Mouse (Mus musculus) megakaryocyte progenitor cell, adult 5-6 weeks (primary cell): ENCODE results near the gene Fank1. TPM values are rescaled to one million over a fixed set of nuclear protein-coding genes. Genes with fewer than 3 reads are reported as not detected.

ENCODE experiments used
- ATAC-seq: replicated peaks from 2 replicates; pipeline ENCODE4 v1.8.0; 2016; ENCODE audit warnings: mild to moderate bottlenecking, moderate TSS enrichment, inconsistent platforms; ENCODE audit not compliant: poor library complexity
- total RNA-seq, 2 experiments: library from RNA; stranded (forward) in 1 of 2; stranded (reverse) in 1 of 2; fragments of 157-497, 149-512 nt in 1 of 2; fragments of 200-1000 nt in 1 of 2; gene quantifications; 2 replicates each; pipeline versions ENCODE4 v1.2.3 to v1.2.4; 2015 to 2017

The Fank1 gene
- total RNA-seq (2015): not detected in 2 replicates
- total RNA-seq (2017): not detected in 2 replicates

DNA sequence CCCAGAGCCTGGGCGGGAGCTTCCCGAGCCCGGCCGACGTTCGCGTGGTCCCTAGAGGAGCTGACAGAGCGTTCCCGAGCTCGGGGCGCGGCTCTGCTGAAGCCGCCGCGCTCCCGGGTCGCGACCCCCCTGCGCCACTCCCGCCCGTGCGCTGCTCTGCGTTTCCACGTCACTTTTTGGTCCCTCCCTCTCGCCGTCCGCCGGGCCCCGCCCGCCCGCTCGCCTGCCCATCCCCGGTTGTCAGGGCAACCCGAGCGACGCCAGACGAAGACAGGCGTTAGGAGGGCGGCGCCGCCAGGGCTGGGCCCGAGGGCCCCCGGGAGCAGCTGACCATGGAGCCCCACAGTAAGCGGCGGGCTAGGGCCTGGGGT is at the start of gene Fank1:
Fank1 (plus strand) TSS at position 236 of the 371 bp plus-strand sequence.
- ATAC-seq: peak; percentile 92

DNA sequence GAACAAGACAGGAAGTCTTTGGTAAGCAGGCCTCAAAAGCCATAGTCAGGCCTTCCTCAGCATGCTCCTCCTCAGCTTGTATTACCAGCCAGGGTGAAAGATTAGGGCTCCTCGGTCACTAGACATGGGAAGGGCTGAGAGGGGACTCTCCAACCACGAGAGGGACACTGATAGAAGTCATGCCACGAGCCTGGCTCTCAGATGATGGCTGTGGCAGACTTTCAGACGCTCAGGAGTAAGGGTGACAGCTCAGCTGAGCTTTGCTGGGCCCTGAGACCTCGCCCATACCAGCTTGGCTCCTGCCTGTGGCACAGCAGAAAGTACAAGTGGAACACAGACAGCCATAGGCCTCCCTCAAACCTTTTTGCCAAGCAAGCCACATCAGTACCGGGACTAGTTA is 49.6 kb upstream of the Fank1 start:
- ATAC-seq: no peak

DNA sequence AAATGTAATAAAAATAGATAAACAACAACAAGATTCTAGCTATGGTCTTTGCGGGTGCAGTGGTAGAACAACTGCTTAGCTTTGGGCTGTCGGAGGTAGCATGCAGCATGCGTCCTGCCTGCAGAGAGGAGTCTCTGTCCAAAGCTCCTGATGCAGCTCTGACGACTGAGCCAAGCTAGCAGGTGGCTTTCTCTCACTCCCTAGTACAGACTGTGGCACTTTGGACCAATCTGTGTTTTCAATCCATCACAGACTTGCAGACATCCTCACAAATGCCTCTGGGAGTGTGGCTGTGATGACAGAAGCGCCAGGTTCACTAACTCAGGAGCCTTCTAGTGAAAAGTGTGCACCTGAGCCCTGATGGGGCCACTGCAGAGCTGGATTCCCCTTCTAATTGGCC is 47.3 kb upstream of the Fank1 start:
- ATAC-seq: no peak

DNA sequence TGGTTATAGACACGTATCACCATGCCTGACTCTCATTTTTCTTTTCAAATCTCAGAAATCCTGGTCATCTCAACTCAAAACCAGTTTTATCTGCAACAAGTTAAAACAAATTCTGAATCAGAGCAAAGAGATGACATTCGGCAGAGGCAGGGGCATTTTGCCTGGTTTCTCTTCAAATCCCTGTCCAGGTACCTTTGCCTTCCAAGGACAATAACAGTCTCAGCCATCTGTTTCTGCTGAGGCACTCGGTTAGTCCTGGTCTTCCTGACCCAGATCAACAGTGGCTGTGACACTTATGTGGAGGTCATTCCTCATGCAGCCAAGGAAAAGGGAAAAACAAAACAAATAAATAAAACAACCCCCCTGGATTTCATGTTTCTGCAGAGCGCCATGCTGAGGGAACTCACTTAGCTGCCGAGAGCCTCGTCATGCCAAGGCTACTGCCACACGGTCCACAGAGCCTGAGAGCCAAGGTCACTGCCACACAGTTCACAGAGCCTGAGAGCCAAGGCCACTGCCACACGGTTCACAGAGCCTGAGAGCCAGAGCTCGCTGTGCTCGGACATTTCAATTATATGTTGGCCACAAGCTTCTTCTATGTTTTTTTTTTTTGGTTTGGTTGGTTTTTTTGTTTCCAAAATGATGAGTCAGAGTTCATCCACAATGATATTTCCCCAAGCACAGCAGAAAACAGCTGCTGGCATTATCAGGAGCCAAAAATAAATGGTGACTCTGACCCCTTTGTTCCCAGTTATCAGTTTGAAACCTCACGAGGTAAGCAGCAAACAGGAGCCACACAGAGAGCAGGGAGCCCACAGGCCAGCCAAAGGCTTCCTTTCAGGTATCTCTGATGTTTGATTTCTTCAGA is 46.1 kb upstream of the Fank1 start:
- ATAC-seq: no peak

GRCm38 (mm10) chr7:133731971-133732645 is 44.6 kb upstream of the Fank1 start:
- no peak for ATAC-seq

GRCm38 (mm10) chr7:133740558-133740957 is 36.1 kb upstream of the Fank1 start:
- ATAC-seq: no peak

GRCm38 (mm10) chr7:133742530-133743325 is 33.9 kb upstream of the Fank1 start:
- ATAC-seq: no peak

- no peak for ATAC-seq
These were observed 33.0 kb upstream of the Fank1 start for GRCm38 (mm10) chr7:133743611-133744010.

GRCm38 (mm10) chr7:133744209-133744608 is 32.5 kb upstream of the Fank1 start:
- no peak for ATAC-seq

- 0 out of 2 replicates have a peak, but pooled peaks have one; percentile 9 for ATAC-seq
These were observed 32.0 kb upstream of the Fank1 start for GRCm38 (mm10) chr7:133744701-133745100.

DNA sequence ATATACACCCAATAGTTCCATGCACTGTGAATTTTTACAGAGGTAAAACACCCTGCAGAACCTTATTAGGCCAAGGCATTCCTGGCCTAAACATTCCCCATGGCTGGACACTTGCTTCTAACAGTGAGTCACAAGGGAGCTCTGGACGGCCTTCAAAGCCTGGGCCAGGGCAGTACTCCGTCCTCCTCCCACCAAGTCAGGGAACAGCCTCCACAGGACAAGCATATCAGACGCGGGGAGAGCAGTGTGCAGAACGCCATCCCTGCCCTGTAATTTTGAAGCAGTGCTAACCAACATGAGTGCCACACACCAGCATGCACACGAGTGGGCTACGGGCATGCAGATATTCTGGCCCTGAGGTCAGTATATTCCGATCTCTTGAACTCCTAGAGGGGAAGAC is 29.3 kb upstream of the Fank1 start:
- no peak for ATAC-seq

DNA sequence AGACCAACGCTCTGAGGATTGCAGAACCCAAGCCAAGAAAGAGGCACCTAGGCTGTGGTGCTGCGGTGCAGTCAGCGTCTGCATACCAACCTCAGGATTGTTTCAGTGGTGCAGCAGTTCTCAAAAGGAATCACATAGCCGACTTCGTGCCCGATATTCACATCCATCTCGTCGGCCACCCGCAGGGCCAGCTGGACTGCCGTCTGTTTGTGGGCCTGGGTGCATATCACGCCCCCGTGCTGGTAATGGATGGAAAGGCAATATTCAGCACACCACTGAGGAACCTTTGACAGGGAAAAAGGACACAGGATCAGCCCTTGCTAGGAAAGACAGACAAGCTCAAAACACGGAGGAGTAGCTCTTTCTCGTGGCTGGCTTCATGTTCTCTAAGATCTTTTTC is 27.9 kb upstream of the Fank1 start:
- ATAC-seq: no peak

DNA sequence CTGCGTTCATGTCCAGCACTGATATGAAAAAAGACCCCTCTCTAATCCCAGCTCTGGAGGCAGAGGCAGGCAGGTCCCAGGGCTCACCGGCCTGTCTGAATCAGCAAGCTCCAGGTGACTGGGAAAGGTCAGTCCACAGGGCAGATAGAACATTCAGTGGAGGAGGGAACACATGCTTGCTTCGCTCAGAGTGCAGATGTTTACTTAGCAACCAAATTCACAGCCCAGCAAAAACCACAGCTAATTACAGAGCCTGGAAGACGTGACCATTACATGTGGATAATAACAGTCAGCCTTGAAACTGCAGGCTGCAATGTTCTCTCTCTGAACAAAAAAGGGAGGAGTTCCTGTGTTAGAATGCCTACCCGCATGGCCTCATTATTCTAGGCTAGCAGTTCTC is 26.0 kb upstream of the Fank1 start:
- ATAC-seq: no peak

- ATAC-seq: no peak
These were observed 25.5 kb upstream of the Fank1 start for GRCm38 (mm10) chr7:133751163-133751562.

DNA sequence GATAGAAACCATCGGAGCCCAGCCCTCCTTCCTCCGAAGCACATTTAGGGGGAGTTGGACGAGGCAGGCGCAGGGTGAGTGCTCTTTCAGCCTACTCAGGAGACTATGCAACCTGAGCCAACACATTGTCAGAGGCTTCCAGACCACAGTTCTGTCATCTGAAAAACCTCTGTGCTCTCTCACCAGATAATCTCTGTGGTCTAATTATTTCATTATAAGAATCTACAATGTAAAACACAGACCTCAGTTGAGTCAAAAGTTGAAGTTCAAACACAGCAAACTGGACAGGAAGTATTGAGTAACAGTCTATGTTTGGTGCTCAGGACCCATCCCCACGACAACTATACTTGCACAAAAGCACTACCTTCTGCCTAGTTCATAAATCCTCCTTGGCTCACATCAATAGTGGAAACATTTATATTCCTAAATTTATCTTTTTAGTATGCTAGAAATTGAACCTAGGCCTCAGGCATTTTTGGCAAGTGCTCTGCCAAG is 18.7 kb upstream of the Fank1 start:
- ATAC-seq: peak; percentile 46

GRCm38 (mm10) chr7:133758716-133759115 is 17.9 kb upstream of the Fank1 start:
- ATAC-seq: no peak; the same call in 1 of the 2 replicates

- ATAC-seq: no peak
These were observed 16.9 kb upstream of the Fank1 start for GRCm38 (mm10) chr7:133759611-133760353.

DNA sequence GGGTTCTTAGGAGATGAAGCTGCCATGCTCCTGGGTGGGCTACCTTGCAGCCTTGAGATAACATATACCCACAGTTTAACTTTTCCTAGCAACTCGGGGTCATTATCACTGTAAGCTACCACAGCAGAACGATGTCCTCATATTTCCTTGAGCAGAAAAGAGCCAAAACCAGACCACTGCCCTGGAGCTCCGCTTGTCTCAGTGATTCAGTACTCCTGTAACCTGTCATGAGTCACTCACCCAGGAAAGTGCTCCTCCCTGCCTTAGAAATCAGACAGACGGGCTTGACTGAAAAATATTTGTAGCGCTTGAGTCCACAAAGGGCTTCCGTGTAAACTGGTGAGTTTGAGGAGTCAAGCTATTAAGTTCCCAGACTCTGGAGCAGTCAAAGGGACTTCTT is 14.0 kb upstream of the Fank1 start:
- no peak for ATAC-seq

DNA sequence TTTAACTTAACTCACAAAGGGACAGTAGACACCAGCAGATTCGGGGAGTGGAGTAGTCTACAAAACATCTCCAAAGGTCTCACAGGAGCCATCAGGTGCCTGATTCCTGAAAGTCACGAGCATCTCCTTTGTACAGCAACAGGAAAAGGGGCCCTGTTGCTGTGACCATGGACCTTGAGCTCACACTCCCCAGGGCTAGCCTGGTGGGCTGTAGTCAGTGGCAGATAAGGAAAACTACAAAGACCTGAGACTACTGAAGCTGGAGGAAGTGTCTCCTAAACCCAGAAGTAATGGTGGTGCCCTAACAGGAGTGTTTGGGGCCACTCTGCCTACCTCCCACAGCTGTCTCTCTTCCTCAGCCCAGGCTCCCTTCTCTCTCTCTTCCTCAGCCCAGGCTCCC is 12.2 kb upstream of the Fank1 start:
- ATAC-seq: no peak

DNA sequence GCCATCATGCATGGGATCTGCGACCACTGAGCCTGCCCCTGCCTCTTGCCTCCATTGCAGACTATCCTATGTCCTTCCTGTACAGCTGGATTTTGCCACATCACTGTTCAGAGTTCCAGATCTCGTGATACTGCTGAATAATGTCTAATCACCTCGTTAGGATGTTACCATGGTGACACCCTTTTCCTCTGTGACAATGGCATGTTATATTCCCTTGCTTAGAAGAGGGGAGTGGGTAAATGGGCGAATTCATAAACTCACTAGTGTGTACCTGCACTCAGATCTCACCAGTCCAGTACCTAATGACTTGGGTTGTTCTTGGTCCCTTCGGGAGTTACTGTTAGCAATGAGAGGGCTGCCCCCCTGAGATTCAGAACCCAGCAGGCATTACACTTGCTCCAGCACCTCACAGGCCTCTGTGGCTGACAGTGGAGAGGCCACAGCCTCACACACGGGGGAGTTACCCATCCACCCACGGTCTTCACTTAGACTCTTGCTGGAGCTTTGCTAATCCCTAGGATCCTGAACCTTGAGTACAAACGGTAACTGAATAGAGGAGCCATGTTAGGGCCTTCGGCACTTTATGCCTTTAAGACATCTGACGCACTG is 11.3 kb upstream of the Fank1 start:
- ATAC-seq: no peak
